Mouse (Mus musculus): ENCODE measurements at regions not wholly inside any gene's neighbourhood (a gene's known extent, or its start where the extent isn't known, plus 50 kb on each side); places are given as distances from the start of the nearest gene placed in this dataset.

- WGBS: 84% methylated on average over 14 of the region's 14 CpGs
- Histone ChIP-seq H3K4me1 (ENCODE audit: control insufficient read depth, insufficient read depth, low read length) (peaks cover 9% of the 10 kb centered on the region; the same call in 1 of the 2 replicates), H3K27ac (ENCODE audit: insufficient read depth, low read depth, low read length) (no peak overlapping the region)
Observed at GRCm38 (mm10) chr4:53316796-53317452, 123.3 kb upstream of the Slc44a1 start.

GRCm38 (mm10) chr4:53315876-53316762 lies 124.1 kb upstream of the Slc44a1 start:
- Histone ChIP-seq H3K4me1 (ENCODE audit: control insufficient read depth, insufficient read depth, low read length) (peaks cover 9% of the 10 kb centered on the region; the same call in 1 of the 2 replicates), H3K27ac (ENCODE audit: insufficient read depth, low read depth, low read length) (no peak overlapping the region), H3K4me3 (ENCODE audit: insufficient read depth, low read depth, low read length) (no peak overlapping the region)
- WGBS: 61% methylated on average over 13 of the region's 13 CpGs
- TF ChIP-seq POLR2A (IDR thresholded peaks at IDR 0.05; ENCODE audit: insufficient read depth, low read depth, low read length) (no peak), CTCF (IDR thresholded peaks at IDR 0.05; ENCODE audit: insufficient read depth, low read depth, low read length) (no peak)

More at GRCm38 (mm10) chr4:53316796-53317452, 123.3 kb upstream of the Slc44a1 start:
- TF ChIP-seq POLR2A (IDR thresholded peaks at IDR 0.05; ENCODE audit: insufficient read depth, low read depth, low read length) (no peak), CTCF (IDR thresholded peaks at IDR 0.05; ENCODE audit: insufficient read depth, low read depth, low read length) (no peak)
- H3K4me3 ChIP-seq (ENCODE audit: insufficient read depth, low read depth, low read length): no peak overlapping the region

DNA sequence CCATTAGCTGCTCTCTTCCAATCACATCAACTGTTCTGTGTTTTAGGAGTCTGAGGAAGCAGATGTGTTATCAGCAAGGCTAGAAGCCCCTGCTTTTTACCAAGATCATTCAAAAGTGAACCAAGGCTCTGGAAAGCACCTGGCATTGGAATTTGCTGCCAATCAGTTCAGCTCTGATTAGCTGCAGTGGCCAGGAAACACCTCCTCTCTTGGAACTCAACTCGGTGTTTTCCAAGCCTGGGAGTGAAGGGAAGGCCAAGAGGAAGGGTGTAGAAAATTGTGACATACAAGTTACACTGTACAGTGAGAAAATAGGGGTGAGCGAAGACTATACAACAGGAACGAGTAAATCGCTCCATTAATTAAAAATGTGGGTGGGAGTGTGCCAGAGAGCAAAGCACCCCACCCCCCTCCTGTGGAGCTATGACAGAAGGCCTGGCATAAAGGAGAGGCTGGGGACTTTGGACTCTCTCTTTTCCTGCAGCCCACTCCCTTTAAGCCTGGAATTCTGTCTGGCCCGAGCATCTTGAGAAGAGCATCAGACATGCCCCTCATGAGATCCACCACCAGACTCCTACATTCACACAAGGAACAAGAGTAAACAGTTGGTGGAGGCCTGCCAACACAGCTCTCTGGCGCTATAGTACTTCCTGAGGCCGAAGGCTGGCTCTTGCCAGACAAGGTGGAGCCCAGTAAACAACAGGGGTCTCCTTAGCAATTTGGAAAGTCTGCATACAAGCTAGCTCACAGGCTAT lies 124.9 kb upstream of the Slc44a1 start:
- Histone ChIP-seq H3K27ac (ENCODE audit: insufficient read depth, low read depth, low read length) (no peak overlapping the region), H3K4me3 (ENCODE audit: insufficient read depth, low read depth, low read length) (no peak overlapping the region), H3K4me1 (ENCODE audit: control insufficient read depth, insufficient read depth, low read length) (peaks cover 9% of the 10 kb centered on the region; the same call in 1 of the 2 replicates)
- 35% methylated on average over 7 of the region's 7 CpGs for WGBS
- TF ChIP-seq CTCF (IDR thresholded peaks at IDR 0.05; ENCODE audit: insufficient read depth, low read depth, low read length): no peak
- no peak for TF ChIP-seq POLR2A (IDR thresholded peaks at IDR 0.05; ENCODE audit: insufficient read depth, low read depth, low read length)

DNA sequence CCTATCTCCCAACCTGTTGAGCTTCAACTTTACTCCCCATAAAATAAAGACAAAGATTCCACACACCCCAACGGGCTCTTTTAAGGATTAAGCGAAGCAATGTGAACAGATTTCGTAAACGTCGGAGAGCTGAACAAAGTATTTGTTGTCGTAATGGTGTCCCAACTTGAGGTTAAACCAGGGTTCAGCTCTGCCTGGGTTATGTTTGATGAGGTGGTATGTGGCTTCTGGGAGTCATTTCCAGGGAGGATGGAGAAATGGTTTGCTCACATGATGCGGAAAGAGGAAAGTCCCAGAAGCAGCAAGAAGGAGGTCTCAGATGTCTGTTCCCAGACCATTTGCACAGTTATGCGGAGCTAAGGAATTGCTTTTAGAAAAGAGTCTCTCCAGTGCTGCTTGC lies 126.1 kb upstream of the Slc44a1 start:
- peaks cover 9% of the 10 kb centered on the region; the same call in 1 of the 2 replicates for H3K4me1 ChIP-seq (ENCODE audit: control insufficient read depth, insufficient read depth, low read length)
- no peak overlapping the region for H3K4me3 ChIP-seq (ENCODE audit: insufficient read depth, low read depth, low read length)
- no peak overlapping the region for H3K27ac ChIP-seq (ENCODE audit: insufficient read depth, low read depth, low read length)
- 90% methylated on average over 8 of the region's 8 CpGs for WGBS
- TF ChIP-seq POLR2A (IDR thresholded peaks at IDR 0.05; ENCODE audit: insufficient read depth, low read depth, low read length): no peak

GRCm38 (mm10) chr4:53307121-53307520 lies 133.1 kb upstream of the Slc44a1 start:
- Histone ChIP-seq H3K4me3 (ENCODE audit: insufficient read depth, low read depth, low read length) (no peak overlapping the region), H3K4me1 (ENCODE audit: control insufficient read depth, insufficient read depth, low read length) (no peaks in the 10 kb centered on the region), H3K27ac (ENCODE audit: insufficient read depth, low read depth, low read length) (no peak overlapping the region)
- TF ChIP-seq CTCF (IDR thresholded peaks at IDR 0.05; ENCODE audit: insufficient read depth, low read depth, low read length): no peak
- TF ChIP-seq POLR2A (IDR thresholded peaks at IDR 0.05; ENCODE audit: insufficient read depth, low read depth, low read length): no peak
- 61% methylated on average over 4 of the region's 4 CpGs for WGBS

- TF ChIP-seq CTCF (IDR thresholded peaks at IDR 0.05; ENCODE audit: insufficient read depth, low read depth, low read length): no peak
- no peak for TF ChIP-seq POLR2A (IDR thresholded peaks at IDR 0.05; ENCODE audit: insufficient read depth, low read depth, low read length)
- Histone ChIP-seq H3K27ac (ENCODE audit: insufficient read depth, low read depth, low read length) (no peak overlapping the region), H3K4me1 (ENCODE audit: control insufficient read depth, insufficient read depth, low read length) (no peaks in the 10 kb centered on the region), H3K4me3 (ENCODE audit: insufficient read depth, low read depth, low read length) (no peak overlapping the region)
- WGBS: 82% methylated on average over 4 of the region's 4 CpGs
Observed at GRCm38 (mm10) chr4:53304782-53305385, 135.3 kb upstream of the Slc44a1 start.

DNA sequence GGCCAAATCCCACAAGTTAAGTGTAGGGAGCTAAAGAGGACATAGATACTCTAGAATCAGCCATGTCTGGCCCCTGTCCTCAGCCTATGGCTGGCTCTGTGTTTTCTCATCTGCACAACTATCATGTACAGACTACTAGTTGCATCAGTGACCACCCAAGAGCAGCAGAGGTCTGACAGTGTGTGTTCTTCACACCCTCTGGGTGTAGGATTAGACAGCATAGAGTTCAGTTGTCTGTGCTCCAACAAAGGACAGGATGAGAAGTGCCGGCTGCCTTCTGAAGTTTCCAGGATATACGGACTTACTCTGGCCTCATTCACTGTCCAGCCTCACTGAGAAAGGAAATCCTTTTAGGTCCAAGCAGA lies 135.9 kb upstream of the Slc44a1 start:
- no peaks in the 10 kb centered on the region for H3K4me1 ChIP-seq (ENCODE audit: control insufficient read depth, insufficient read depth, low read length)
- no peak overlapping the region for H3K27ac ChIP-seq (ENCODE audit: insufficient read depth, low read depth, low read length)
- H3K4me3 ChIP-seq (ENCODE audit: insufficient read depth, low read depth, low read length): no peak overlapping the region
- WGBS: 78% methylated on average over 2 of the region's 2 CpGs
- TF ChIP-seq CTCF (IDR thresholded peaks at IDR 0.05; ENCODE audit: insufficient read depth, low read depth, low read length): no peak
- TF ChIP-seq POLR2A (IDR thresholded peaks at IDR 0.05; ENCODE audit: insufficient read depth, low read depth, low read length): no peak

DNA sequence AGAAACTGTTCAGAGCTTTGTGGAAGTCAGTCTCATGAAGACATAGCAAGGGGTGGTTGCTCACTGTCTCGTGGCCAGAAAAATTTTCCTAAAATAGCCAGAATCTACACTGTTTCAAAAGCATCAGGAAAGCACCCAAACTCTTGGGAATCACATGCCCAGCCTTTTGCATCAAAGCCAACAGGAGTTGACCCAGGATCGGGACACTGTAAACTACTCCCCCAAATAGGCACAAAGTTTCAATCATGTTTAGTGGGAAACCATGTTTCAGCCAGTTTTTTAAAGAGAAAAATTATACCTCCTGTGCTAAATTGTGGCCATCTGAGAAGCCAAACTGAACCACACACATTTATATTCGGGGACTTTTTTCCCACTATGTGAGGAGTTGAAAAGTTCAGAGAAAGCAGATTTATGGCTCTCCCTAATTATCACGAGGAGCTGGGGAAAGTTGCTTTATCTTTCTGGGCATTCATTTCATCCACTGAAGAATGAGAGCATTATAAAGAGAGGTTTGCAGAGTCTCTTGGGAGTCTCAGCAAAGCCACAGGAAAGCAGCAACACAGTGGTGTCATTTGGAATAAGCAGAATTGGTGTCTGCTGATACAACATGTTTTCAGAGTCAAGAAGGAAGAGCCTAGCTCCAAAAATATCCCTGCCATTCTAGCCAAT lies 136.5 kb upstream of the Slc44a1 start:
- no peak overlapping the region for H3K4me3 ChIP-seq (ENCODE audit: insufficient read depth, low read depth, low read length)
- no peak for TF ChIP-seq POLR2A (IDR thresholded peaks at IDR 0.05; ENCODE audit: insufficient read depth, low read depth, low read length)
- no peak for TF ChIP-seq CTCF (IDR thresholded peaks at IDR 0.05; ENCODE audit: insufficient read depth, low read depth, low read length)
- no peak overlapping the region for H3K27ac ChIP-seq (ENCODE audit: insufficient read depth, low read depth, low read length)
- no peaks in the 10 kb centered on the region for H3K4me1 ChIP-seq (ENCODE audit: control insufficient read depth, insufficient read depth, low read length)
- 41% methylated on average over 4 of the region's 4 CpGs for WGBS

Data from olfactory bulb, adult 2 months (tissue).